ENCODE assay signal across 8 mouse cellular contexts in the genomic region with DNA sequence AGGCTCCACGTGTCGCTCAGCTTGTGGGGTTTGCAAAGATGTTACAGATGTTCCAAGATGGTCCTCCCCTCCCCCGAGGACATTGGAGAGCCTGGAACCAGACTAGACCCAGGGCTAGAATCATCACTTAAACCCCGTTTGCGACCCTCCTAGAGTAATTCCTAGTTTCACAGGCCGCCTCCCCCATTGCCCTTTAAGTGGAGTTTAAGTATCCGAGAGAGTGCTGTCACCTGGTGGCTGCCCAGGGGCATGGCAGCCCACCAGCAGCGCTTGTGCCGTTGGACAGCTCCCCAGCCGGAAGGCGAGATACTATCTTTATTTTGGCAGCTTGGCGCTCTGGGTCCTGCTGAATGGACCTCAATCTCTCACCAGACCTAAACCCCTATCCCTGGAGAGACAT. TPM values are rescaled to one million over a fixed set of nuclear protein-coding genes. Genes with fewer than 3 reads are reported as not detected.
DNase-seq lines count a peak whose midpoint lies in the region; ATAC-seq and TF ChIP-seq lines count a peak whose summit lies in the region.

No protein-coding gene starts in this region.

- H3K27me3 ChIP-seq in liver, embryonic 12.5 days (replicated peaks) = peaks cover 98% of the 10 kb centered on the region
- peaks cover 19% of the 10 kb centered on the region for H3K27me3 ChIP-seq in liver, adult 2 months (ENCODE audit: control insufficient read depth, insufficient read depth, low read length)
- peaks cover 25% of the 10 kb centered on the region for H3K27me3 ChIP-seq in neural tube, embryonic 11.5 days (ENCODE audit: control insufficient read depth, insufficient read depth, low read length)
- H3K27me3 ChIP-seq in stomach, postnatal 0 days (ENCODE audit: control insufficient read depth, insufficient read depth, low read length) = peaks cover 5% of the 10 kb centered on the region; the same call in 1 of the 2 replicates

- H3K4me1 ChIP-seq in liver, embryonic 12.5 days = peaks cover 33% of the 10 kb centered on the region
- no peaks in the 10 kb centered on the region for H3K4me1 ChIP-seq in liver, adult 2 months (ENCODE audit: control insufficient read depth, insufficient read depth, low read length)
- peaks cover 5% of the 10 kb centered on the region; the same call in 1 of the 2 replicates for H3K4me1 ChIP-seq in neural tube, embryonic 11.5 days (ENCODE audit: control insufficient read depth, insufficient read depth, low read length)
- 0 out of 2 replicates have a peak, but pooled peaks cover 2% of the 10 kb centered on the region for H3K4me1 ChIP-seq in stomach, postnatal 0 days (replicated peaks; ENCODE audit: control insufficient read depth, insufficient read depth)

- peaks cover 4% of the 10 kb centered on the region; the same call in 1 of the 2 replicates for H3K9me3 ChIP-seq in liver, embryonic 12.5 days (replicated peaks)
- no peaks in the 10 kb centered on the region for H3K9me3 ChIP-seq in neural tube, embryonic 11.5 days (ENCODE audit: control insufficient read depth, low read length)
- H3K9me3 ChIP-seq in stomach, postnatal 0 days (ENCODE audit: control insufficient read depth, low read length) = no peaks in the 10 kb centered on the region

- 3% methylated on average over 12 of the region's 12 CpGs for WGBS in liver, embryonic 12.5 days (ENCODE audit: insufficient replicate concordance)
- WGBS in liver, adult 2 months = 7% methylated on average over 12 of the region's 12 CpGs
- 4% methylated on average over 12 of the region's 12 CpGs for WGBS in neural tube, embryonic 11.5 days
- 3% methylated on average over 12 of the region's 12 CpGs for WGBS in stomach, postnatal 0 days

- no peak for TF ChIP-seq EP300 in stomach, postnatal 0 days (optimal IDR thresholded peaks at IDR 0.05)

- H3K79me2 ChIP-seq in liver, adult 2 months (ENCODE audit: control insufficient read depth, insufficient read depth, low read length) = no peaks in the 10 kb centered on the region

- no peak overlapping the region for H3K4me2 ChIP-seq in liver, embryonic 12.5 days
- H3K4me2 ChIP-seq in neural tube, embryonic 11.5 days (ENCODE audit: low read depth) = no peak overlapping the region
- no peak overlapping the region for H3K4me2 ChIP-seq in stomach, postnatal 0 days (replicated peaks; ENCODE audit: low read depth)

- TF ChIP-seq POLR2A in liver, adult 2 months (IDR thresholded peaks at IDR 0.05; ENCODE audit: extremely low read depth, insufficient read depth, low read length) = no peak

- H3K27ac ChIP-seq in liver, embryonic 12.5 days = no peak overlapping the region
- no peak overlapping the region for H3K27ac ChIP-seq in liver, adult 2 months (replicated peaks; ENCODE audit: insufficient read depth, low read depth, low read length)
- H3K27ac ChIP-seq in neural tube, embryonic 11.5 days (ENCODE audit: low read depth, low read length) = no peak overlapping the region
- no peak overlapping the region for H3K27ac ChIP-seq in stomach, postnatal 0 days (replicated peaks)

- intact Hi-C loops in gastrocnemius, postnatal 36 days (cut with DNase I) = loop anchor here (1.0 kb wide), 1 partner anchor 73 kb away; no protein-coding TSS in a partner anchor

- ATAC-seq in liver, embryonic 12.5 days = no peak
- no peak for ATAC-seq in neural tube, embryonic 11.5 days (ENCODE audit: insufficient read depth, low FRiP score, low TSS enrichment)
- ATAC-seq in stomach, postnatal 0 days (ENCODE audit: low FRiP score, low TSS enrichment) = no peak

- no peak overlapping the region for H3K9ac ChIP-seq in liver, embryonic 12.5 days
- H3K9ac ChIP-seq in liver, adult 2 months (ENCODE audit: low read depth, low read length) = no peak overlapping the region
- no peak overlapping the region for H3K9ac ChIP-seq in neural tube, embryonic 11.5 days (ENCODE audit: low read length)
- no peak overlapping the region for H3K9ac ChIP-seq in stomach, postnatal 0 days (ENCODE audit: low read length)

- no peak overlapping the region for H3K4me3 ChIP-seq in liver, embryonic 12.5 days
- no peak overlapping the region for H3K4me3 ChIP-seq in liver, adult 2 months (ENCODE audit: insufficient read depth, low read depth, low read length)
- no peak overlapping the region for H3K4me3 ChIP-seq in neural tube, embryonic 11.5 days (ENCODE audit: low read depth, low read length)
- no peak overlapping the region for H3K4me3 ChIP-seq in stomach, postnatal 0 days (ENCODE audit: low read depth, low read length)

- TF ChIP-seq CTCF in liver, adult 2 months (IDR thresholded peaks at IDR 0.05; ENCODE audit: low read depth, low read length) = peak; percentile 97
- TF ChIP-seq CTCF in stomach, postnatal 0 days (IDR thresholded peaks at IDR 0.05; ENCODE audit: low read depth) = peak; percentile 95

- DNase-seq in liver = peak; percentile 67
- peak; percentile 90 for DNase-seq in embryo, embryonic 11 days
- DNase-seq in gastrocnemius, postnatal 36 days = peak; percentile 63
- peak; percentile 42 to 77 for DNase-seq in kidney, adult 8-10 months
- DNase-seq in liver, adult 2 months (ENCODE audit: extremely low read depth, low read depth, low spot score) = peak; percentile 31
- DNase-seq in neural tube, embryonic 11.5 days (ENCODE audit: low spot score) = peak; percentile 84
- DNase-seq in stomach, postnatal 0 days (ENCODE audit: low spot score) = peak; percentile 74

- H3K36me3 ChIP-seq in liver, embryonic 12.5 days = no peaks in the 10 kb centered on the region
- no peaks in the 10 kb centered on the region for H3K36me3 ChIP-seq in liver, adult 2 months (ENCODE audit: control insufficient read depth, insufficient read depth, low read length)
- no peaks in the 10 kb centered on the region for H3K36me3 ChIP-seq in neural tube, embryonic 11.5 days (ENCODE audit: control insufficient read depth, insufficient read depth, low read length)
- H3K36me3 ChIP-seq in stomach, postnatal 0 days (ENCODE audit: control insufficient read depth, insufficient read depth, low read length) = no peaks in the 10 kb centered on the region

RNA-seq across cellular contexts. Expression of gene Asic1, which starts 1.3 kb away (rescaled TPM):
- 1.8 and 2.0 TPM in 2 replicates for polyA plus RNA-seq in liver, embryonic 12.5 days (2016; fragmentation: Nextera tagmentation; extraction: Ambion mirVana)
- under 1 TPM; 0.10 TPM for total RNA-seq in gastrocnemius, postnatal 36 days (2021)
- not detected in 2 replicates for total RNA-seq in liver, adult 2 months (2014; rRNA removed)
- polyA plus RNA-seq in liver, adult 2 months (2012; rRNA removed) = 0.16 TPM in 1 of 2 replicates, not detected in the other
- polyA plus RNA-seq in neural tube, embryonic 11.5 days (2014; fragmentation: Nextera tagmentation; extraction: Ambion mirVana) = 15.1 and 17.0 TPM in 2 replicates
- polyA plus RNA-seq in stomach, postnatal 0 days (2015; fragmentation: Nextera tagmentation; extraction: Ambion mirVana) = 1.0 and 1.2 TPM in 2 replicates

RNA-seq across cellular contexts. Expression of gene Racgap1, which starts 17.4 kb away (rescaled TPM):
- polyA plus RNA-seq in liver, embryonic 12.5 days (2016; fragmentation: Nextera tagmentation; extraction: Ambion mirVana) = 93.4 and 96.3 TPM in 2 replicates
- 1 to 10 TPM; 1.9 to 2.4 TPM for total RNA-seq in gastrocnemius, postnatal 36 days (2021)
- total RNA-seq in liver, adult 2 months (2014; rRNA removed) = 0.92 and 1.4 TPM in 2 replicates
- polyA plus RNA-seq in liver, adult 2 months (2012; rRNA removed) = 0.32 and 0.56 TPM in 2 replicates
- 175 and 185 TPM in 2 replicates for polyA plus RNA-seq in neural tube, embryonic 11.5 days (2014; fragmentation: Nextera tagmentation; extraction: Ambion mirVana)
- polyA plus RNA-seq in stomach, postnatal 0 days (2015; fragmentation: Nextera tagmentation; extraction: Ambion mirVana) = 29.8 and 35.9 TPM in 2 replicates

RNA-seq across cellular contexts. Expression of gene Smarcd1, which starts 33.0 kb away (rescaled TPM):
- 12.2 and 12.6 TPM in 2 replicates for polyA plus RNA-seq in liver, embryonic 12.5 days (2016; fragmentation: Nextera tagmentation; extraction: Ambion mirVana)
- 1 to 10 TPM; 5.5 to 6.1 TPM for total RNA-seq in gastrocnemius, postnatal 36 days (2021)
- 2.0 and 3.1 TPM in 2 replicates for total RNA-seq in liver, adult 2 months (2014; rRNA removed)
- polyA plus RNA-seq in liver, adult 2 months (2012; rRNA removed) = 8.5 and 9.3 TPM in 2 replicates
- polyA plus RNA-seq in neural tube, embryonic 11.5 days (2014; fragmentation: Nextera tagmentation; extraction: Ambion mirVana) = 117 and 135 TPM in 2 replicates
- 10.9 and 11.6 TPM in 2 replicates for polyA plus RNA-seq in stomach, postnatal 0 days (2015; fragmentation: Nextera tagmentation; extraction: Ambion mirVana)

RNA-seq across cellular contexts. Expression of gene Gm17349, which starts 36.4 kb away (rescaled TPM):
- not detected in 2 replicates for polyA plus RNA-seq in liver, embryonic 12.5 days (2016; fragmentation: Nextera tagmentation; extraction: Ambion mirVana)
- 1 to 10 TPM in 1 of 2 experiments, not detected in 1; 1.2 TPM for total RNA-seq in gastrocnemius, postnatal 36 days (2021)
- total RNA-seq in liver, adult 2 months (2014; rRNA removed) = not detected in 2 replicates
- polyA plus RNA-seq in liver, adult 2 months (2012; rRNA removed) = 1.4 TPM in 1 of 2 replicates, not detected in the other
- not detected in 2 replicates for polyA plus RNA-seq in neural tube, embryonic 11.5 days (2014; fragmentation: Nextera tagmentation; extraction: Ambion mirVana)
- polyA plus RNA-seq in stomach, postnatal 0 days (2015; fragmentation: Nextera tagmentation; extraction: Ambion mirVana) = 1.0 and 2.5 TPM in 2 replicates

RNA-seq across cellular contexts. Expression of gene Gpd1, which starts 48.4 kb away (rescaled TPM):
- 7.5 and 8.0 TPM in 2 replicates for polyA plus RNA-seq in liver, embryonic 12.5 days (2016; fragmentation: Nextera tagmentation; extraction: Ambion mirVana)
- total RNA-seq in gastrocnemius, postnatal 36 days (2021) = 100 to 1,000 TPM; 569 to 657 TPM
- total RNA-seq in liver, adult 2 months (2014; rRNA removed) = 147 and 151 TPM in 2 replicates
- polyA plus RNA-seq in liver, adult 2 months (2012; rRNA removed) = 233 and 311 TPM in 2 replicates
- 0.32 and 0.33 TPM in 2 replicates for polyA plus RNA-seq in neural tube, embryonic 11.5 days (2014; fragmentation: Nextera tagmentation; extraction: Ambion mirVana)
- polyA plus RNA-seq in stomach, postnatal 0 days (2015; fragmentation: Nextera tagmentation; extraction: Ambion mirVana) = 6.8 and 7.9 TPM in 2 replicates

Comparison
In these comparisons a context has a peak if more than half of its experiments do, and no peak if none do; other contexts are left out.
1. RNA of gene Racgap1, which starts 17.4 kb away (polyA plus RNA-seq): 175 to 185 TPM in neural tube, embryonic 11.5 days, 93.4 to 96.3 TPM in liver, embryonic 12.5 days and 29.8 to 35.9 TPM in stomach, postnatal 0 days; 0.32 to 0.56 TPM in liver, adult 2 months; every median in the first group is over 10 times any median in the second.
2. DNase-seq: peak in every context shown above with its lines; median percentile 90 in embryo, embryonic 11 days; 84 in neural tube, embryonic 11.5 days; 74 in stomach, postnatal 0 days; 67 in liver; 63 in gastrocnemius, postnatal 36 days; 60 in kidney, adult 8-10 months; 31 in liver, adult 2 months.